Mouse (Mus musculus) urinary bladder, adult 18-20 months (tissue): ENCODE measurements around the gene Zfp13.
A peak's percentile ranks its signal among the peaks of the same experiment; 100 is the strongest.
"Not testable (repeated sequence)": the region's sequence is repeated elsewhere in the genome, so short reads cannot be mapped to it uniquely, and the experiment has no call there.

Experiments used
- DNase-seq, 2 experiments: peaks; one replicate each; pipeline ENCODE4 v3.0.0; 2022; ENCODE audit warnings: low spot score in 2 of 2, mixed read lengths in 2 of 2

The Zfp13 gene

DNA sequence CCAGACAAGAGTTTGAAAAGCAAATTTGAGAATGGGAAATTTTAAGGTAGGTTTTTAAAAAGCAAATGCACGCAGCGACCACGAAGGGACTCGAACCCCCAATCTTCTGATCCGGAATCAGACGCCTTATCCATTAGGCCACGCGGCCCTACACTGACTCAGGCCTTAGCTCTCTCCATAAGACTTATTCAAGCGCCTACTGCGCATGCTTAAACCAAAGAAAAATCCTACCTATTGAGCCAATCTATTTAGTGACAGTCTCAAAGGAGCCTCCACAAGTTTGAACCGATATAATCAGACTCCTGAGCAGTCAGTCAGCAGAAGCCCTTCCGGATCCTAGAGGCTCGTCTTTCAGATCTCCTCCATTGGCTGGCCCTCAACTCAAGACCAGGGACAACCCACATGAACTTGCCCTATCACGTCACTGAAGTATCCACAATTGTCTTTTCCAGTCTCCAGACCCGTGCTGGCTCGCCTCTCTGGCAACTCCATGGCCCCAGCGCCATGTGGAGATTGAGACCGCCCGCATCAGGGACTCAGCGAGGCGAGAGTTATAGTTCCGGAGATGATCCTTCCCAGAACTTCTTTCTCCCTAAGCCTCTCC lies 49.0 kb downstream of the Zfp13 start:
- DNase-seq = peak; percentile 92 to 98

DNA sequence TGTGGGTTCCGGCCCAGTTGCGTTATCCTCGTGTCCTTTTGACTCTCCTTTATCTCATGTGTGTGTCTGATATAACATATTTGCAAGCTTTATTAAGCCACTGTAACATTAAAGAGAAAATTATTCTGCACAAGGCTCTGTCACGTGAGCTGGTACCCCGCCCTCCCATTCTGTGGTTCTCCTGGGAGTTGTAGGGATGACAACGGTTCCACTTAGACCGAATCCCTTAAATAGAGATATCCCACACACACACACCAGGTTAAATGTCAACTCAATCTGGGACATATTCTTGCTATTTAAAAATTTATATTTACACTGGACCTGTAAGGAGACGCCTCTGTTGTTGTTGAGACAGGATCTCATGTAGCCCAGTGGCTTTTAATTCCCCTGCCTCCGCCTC lies 49.8 kb downstream of the Zfp13 start:
- no peak for DNase-seq

DNA sequence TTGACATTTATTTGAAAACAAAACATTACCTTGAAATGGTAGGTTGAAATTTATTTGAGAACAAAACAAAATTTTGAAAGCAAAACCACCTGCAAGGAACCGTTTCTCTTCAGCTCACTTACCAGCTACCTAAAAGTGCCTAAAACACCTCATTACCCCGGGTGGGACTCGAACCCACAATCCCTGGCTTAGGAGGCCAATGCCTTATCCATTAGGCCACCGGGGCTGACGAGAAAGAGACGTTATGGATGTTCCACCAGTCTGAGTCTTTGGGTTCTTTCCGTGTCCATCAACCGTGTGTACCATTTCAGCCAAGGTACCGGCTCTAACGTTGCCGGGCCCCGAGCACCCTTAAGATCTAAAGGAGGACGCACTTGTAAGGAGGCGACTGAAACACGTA lies 50.7 kb downstream of the Zfp13 start:
- DNase-seq = peak; percentile 78 to 81

DNA sequence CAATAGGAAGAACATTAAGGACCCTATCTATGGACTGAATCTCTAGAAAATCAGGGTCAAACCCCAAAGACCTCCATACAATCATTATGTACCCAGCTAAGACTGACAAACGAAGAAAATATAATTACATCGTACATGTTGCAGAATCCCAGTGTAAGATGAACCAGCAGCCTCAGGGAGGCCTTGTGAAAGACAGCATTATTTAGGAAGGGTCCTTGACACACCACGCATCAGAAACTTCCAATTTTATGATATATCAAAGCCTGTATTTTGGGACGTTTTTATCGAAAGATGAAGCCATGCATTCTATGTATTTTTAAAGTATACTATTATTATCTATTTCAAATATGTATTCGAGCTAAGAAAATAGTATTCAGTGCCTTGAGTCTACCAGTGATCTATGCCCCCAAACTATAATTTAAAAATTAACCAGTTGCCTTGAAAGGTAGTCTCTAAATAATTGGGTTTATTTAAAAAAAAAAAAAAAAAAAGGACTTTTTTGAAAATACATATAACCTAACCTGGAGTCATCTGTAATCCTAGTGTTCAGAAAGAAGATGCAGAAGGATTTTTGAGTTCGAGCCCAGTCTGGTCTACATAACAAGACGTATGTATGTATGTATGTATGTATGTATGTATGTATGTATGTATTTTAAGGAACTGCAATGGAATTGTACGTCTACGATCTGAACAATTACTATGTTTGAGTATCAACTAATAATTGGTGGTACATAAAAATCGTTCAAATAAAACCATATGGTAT lies 51.4 kb downstream of the Zfp13 start:
- DNase-seq = no peak

DNA sequence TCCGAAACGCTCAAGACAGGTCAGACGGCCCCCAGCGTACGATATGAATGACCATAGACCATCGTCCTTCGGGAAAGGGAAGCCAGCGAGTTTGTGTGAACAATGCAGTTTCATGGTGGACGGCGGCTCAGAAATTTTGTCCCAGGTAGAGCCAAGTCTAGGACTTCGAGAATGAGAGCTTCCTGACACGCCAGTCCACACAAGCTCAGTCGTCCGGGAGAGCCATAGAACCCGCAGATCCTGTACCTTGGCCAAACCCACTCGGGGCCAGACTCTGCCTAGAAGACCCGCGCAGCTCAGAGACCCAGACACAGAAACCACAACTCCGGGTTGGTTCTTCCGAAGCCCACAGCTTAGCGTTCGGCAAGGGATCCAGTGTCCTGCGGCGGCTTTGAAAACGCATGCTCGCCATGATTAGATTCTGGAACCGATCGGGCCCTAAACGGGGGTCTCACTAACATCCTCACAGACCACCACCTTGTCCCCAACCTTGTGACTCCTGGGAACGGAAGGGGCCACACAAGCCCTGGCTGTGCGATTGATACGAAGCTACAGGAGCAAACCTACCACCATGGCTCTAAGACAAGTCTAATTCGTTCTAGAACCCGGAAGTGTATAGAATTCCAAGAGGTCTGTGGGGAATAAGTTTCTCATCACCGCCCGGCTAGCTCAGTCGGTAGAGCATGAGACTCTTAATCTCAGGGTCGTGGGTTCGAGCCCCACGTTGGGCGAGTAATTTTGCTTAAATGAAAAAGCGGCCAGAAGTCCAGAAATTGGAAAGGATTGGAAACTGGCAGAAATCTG lies 52.4 kb downstream of the Zfp13 start:
- peak; percentile 80 to 84 for DNase-seq

DNA sequence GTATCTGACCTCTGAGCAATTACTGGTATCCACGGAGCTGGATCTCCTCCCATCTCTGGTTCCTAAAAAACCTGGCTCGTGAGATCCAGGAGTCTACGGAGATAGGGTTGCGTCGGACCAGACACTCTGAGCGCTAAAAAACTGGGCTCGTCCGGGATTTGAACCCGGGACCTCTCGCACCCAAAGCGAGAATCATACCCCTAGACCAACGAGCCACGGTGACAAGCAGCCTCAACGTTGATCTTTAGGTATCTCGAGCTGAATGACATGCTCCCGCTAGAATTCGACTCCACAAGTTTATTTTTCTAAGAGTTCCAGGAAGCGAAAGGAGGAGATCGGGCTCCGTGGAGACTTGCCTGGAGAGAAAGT lies 53.0 kb downstream of the Zfp13 start:
- peak; percentile 64 to 68 for DNase-seq

DNA sequence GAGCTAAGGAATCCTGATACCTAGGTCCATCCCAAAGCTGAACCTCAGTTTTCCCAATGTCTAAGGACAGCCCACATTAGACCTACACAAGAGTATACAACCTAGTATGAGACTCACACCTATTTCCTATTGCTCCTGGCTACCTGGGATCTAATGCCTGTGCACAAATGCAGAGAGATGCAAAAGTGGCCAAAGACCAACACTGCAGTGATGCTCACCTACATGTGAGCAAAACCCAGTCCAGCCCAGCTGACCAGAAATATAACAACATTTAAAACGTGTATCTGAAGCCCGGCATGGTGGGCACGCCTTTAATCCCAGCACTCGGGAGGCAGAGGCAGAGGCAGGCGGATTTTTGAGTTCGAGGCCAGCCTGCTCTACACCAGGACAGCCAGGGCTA lies 53.4 kb downstream of the Zfp13 start:
- DNase-seq = no peak

DNA sequence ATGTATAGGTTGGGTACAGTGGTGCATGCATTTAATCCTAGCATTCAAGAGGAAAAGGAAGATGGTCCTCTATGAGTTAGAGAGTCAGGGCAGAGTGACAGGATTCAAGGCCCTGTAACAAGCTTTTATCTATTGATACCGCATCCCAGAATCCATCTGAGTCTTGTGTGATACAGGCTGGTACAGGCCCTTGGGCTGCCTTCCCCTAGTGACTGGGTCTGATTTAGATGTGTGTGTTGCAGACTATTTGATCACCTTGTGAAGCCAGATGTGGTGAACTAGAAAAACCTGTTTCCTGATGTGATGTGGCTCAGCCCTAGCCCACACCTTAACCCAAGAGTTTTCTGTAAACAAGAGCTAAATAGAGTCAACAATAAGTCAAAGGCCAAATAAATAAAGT lies 54.5 kb downstream of the Zfp13 start:
- DNase-seq = no peak

DNA sequence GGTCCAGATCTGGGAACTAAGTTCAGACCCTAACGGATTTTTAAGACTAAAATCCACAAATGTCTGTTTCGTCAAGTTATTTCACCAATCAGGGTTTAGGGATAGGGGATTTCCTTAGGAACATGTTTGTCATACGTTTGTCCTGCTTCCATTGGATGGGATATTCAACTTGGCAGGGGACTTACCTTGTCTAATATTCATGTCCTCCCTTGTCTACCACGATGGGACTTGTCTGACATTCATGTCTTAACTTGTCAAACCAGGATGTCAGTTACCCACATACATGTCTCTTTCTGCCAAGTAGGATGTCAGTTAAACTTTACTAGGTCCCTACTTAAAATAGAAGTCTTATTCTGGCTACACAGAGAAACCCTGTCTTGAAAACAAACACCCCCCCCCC lies 55.3 kb downstream of the Zfp13 start:
- DNase-seq = no peak

DNA sequence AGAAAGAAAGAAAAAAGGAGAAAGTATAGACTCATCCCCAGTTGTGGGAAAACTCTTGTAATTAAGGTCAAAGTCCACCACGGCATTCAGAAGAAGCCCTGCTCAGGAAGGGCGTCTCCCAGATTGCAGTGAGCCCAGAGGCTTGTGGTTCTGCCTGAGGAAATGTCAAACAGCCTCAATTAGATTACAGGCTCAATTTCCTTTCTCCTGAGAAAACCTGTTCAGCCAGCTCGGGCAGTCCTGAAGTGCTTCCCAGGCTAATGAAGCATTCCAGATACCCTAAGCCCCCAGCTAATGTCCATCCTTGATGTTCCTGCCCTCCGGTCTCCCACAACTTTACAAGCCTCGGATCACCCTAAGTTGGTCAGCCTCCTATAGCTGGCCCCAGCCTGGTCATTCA lies 56.0 kb downstream of the Zfp13 start:
- no peak for DNase-seq

DNA sequence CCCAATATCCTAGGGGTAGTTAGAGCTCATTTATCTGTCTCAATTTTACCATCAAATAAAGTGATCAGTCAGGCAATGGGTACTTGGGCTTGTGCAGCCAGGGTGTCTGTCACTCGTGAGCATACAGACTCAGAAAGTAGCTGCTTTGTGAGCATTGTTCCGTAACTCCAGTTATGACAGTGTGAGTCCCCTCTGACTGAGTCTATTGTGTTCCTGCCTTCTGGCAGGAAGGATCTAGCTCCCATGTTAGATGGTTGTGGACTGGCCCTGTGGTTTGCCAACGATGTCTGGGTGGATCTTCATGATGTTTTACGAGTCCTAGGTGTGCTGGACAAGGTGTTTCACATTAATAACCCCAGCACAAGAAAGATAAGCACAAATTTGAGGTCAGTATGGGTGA lies 56.5 kb downstream of the Zfp13 start:
- DNase-seq = no peak

DNA sequence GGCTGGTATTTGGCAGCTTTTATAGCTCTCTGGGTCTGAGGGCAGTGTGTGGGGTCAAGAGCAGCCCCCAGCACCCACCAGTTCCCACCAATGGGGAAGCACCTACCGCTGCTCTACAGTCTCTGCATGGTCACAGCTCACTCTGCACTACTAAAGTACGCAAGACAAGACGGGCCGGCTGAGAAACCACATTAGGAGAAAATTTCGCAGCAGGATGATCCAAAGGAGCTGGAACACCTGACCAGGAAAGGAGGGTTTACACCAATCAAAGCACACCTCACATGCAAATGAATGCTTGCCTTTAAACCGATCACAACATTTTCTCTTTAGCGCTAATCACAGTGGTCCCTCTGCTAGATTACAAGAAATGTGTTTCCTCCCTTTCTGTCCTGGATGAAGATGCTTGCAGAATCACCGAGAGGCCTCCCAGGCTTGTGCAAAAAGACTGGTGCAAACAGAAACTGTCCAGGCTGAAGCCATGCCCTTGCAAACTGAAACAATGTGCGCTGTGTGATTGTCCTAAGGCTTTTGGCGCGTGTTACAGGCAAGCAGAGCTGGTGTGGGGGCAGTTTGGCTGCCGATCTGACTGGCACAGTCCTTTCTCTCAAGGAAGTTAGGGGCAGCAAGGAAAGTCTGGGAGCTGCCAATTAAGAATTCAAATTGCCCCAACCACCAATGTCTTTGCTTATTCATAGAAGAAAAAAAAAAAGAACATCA lies 57.1 kb downstream of the Zfp13 start:
- no peak for DNase-seq

DNA sequence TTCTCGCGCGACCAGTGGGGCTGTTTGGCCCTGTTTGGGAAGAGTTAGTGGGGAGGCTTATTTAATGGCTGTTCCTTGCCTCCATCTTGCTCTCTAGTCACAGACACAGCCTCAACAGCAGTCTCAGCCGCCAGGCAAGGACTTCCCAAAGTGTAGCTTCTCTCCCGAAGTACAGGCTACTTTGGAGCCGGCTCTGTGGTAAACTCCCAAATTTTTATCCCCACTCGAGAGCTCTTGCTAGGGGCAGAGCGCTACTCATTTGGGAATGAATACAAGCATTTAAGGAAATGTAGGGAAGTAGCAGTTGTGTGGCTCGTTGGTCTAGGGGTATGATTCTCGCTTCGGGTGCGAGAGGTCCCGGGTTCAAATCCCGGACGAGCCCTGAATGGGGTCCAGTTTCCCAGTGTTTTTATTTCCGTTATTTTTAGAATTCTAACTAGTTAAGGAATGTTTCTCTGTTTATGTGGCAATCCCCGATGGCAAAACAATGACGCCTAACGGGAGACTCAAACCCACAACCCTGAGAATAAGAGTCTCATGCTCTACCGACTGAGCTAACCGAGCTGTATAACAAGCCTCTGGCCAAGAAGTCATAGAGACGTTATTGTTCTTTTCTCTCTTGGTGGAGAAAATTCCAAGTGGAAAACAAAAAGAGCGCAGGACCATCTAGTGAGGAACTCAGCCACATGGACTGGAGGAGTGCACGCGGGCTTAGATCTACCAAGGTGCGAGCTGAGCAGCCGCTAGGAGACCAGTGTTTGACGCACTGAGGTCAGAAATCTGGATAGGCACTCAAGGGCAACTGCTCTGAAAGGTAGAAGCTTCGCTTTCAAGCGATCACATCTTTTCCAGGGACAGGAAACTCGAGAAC lies 58.4 kb downstream of the Zfp13 start:
- DNase-seq = no peak

DNA sequence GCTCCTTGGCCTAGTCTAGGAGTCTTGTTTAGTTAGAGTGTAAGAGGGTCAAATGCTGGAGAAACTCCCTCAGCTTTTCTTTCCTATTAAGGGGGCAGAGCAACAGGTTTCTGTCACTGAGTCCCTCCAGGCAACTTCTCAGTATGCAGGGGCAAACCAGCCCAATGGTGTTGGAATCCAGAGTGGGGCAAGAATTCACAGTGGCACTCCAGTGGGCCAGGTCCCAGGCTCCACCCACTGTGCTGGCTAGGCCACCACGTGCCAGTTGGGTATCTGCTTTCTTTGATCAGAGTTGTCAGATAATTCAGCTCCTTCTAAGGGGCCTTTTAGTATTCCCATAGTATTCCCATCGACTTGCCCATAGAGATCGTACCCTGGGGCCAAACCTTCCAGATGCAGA lies 59.2 kb downstream of the Zfp13 start:
- no peak for DNase-seq

DNA sequence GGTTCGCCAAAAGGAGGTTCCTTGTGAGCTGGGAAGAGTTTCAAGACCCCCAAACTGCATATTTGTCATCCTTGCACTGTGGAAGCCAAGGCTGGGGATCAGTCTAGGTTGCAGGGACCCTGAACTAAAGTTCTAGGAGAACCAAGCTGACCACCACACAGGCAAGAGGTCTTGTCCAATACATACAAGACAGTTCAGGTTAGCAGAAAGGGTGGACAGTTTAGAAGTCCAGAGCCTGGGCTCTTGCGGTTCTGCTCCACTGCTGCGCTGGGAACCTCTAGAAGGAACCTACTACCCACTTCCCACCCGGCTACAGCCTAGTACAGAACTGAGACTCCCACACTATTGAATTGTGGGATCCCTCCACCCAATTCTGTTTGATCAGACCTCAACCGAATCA lies 59.7 kb downstream of the Zfp13 start:
- no peak for DNase-seq

DNA sequence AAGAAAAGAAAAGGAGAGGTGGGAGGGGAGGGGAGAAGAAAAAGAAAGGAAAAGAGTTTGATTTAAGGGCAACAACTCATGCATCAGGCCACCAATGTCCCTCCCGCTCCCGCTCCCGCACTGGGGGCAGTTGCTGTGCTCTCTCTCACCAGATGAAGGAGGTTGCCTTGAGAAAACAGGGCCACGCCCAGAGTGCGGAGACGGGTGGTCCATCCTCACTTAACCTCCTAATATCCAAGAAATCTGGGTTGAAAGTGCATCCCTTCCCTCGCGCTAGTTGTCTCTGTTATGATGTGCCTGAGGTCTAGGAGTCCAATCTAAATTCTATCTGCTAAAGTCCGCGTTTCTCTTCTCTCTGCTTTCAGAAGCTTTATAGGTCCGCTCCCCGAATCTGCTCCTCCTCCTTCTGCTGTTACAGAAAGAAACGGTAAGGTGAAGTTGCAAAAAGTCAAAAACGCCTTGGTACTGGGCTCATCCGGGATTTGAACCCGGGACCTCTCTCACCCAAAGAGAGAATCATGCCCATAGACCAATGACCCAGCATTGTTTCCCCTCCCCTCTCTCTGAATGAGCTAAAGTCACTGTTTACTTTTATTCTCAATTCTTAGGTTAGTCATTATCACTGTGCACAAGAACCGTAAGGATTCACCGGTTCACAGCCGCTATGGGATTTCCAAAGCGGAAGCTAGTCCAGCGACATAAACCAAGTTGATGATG lies 60.8 kb downstream of the Zfp13 start:
- no peak for DNase-seq

DNA sequence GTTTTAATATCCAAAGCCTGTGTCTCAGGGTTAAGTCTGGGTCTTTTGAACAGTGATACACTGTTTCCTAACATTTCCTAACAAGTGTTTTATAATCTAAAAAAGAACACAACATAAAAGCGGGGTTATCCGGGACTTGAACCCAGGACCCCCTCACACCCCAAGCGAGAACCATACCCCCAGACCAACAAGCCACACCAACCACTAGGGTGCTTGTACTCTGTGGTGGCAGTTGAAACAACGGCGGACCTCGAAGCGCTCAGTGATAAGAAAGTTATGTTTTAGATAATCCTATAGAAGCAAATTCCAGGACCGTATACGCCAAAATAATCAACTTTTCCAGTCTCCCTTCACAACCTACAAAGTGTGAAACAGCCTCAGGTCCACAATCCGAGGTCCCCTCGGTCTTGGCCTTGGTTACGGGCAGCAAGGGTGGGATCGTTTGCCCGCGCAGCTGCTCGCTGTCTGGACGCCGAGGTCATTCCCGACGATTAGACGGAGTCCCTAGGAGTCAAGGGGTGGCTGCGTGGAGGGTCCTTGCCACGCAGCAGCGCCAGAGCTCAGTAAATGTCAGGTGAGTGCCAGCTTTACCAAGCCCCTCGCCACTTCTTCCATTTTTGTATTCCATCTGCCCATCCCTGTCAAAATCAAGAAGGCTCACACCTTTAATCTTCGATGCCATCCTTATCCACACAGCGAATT lies 61.6 kb downstream of the Zfp13 start:
- DNase-seq = no peak

DNA sequence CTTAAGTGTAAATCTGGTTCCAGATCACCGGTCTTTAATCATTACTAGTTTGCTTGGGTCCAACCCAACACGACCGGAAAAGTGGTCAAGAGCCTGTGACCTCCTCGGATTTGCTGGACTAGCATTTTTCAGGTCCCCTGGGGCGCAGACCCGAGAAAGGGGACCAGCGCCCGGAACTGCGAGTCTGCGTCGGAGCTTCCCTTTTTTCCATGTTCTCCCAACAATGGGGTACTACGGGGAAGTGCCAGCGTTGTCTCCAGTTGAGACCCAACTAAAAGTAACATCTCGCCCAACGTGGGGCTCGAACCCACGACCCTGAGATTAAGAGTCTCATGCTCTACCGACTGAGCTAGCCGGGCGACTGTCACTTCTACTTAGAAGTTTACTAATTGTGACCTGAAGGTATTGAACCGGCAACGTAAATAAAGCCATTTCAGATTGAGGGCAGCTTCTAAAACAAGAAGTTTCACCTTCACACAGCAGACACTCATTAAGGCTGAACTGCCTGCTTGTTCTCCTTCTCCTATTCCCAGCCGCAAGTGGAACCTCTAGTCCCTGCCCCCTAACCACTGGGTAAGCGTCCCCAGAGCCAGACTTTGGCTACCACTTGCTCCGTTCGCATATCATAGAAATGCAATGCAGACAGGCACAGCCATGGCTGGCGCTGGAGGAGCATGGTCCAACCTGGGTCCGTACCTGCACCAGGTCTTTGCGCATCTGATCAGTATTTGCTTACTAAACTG lies 64.1 kb downstream of the Zfp13 start:
- DNase-seq = not testable (repeated sequence)
